Mouse (Mus musculus): Measurements from ENCODE around the gene Selenof.
A peak's percentile ranks its signal among the peaks of the same experiment; 100 is the strongest.
"Not testable (repeated sequence)": the region's sequence is repeated elsewhere in the genome, so short reads cannot be mapped to it uniquely, and the experiment has no call there.

Selenof gene

DNA sequence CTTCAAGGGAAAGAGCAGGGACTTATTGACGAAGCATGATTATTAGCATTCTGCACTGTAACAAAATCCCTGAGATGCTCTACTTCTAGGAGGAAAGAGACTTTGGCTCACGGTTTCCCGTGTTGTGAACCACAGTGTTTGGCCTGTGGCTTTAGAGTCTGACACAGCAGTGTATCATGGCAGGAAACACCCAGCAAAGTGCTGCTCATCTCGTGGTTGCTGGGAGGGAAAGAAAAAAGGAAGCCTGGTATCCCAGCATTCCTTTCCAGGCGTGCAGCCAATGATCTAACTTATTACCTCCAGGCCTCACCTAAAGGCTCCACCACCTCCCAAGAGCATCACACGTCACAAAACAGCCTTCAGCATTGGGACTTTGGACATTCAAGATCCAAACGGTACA lies 32.7 kb downstream of the Selenof start:
- no peak for DNase-seq (ENCODE audit: low spot score)

DNA sequence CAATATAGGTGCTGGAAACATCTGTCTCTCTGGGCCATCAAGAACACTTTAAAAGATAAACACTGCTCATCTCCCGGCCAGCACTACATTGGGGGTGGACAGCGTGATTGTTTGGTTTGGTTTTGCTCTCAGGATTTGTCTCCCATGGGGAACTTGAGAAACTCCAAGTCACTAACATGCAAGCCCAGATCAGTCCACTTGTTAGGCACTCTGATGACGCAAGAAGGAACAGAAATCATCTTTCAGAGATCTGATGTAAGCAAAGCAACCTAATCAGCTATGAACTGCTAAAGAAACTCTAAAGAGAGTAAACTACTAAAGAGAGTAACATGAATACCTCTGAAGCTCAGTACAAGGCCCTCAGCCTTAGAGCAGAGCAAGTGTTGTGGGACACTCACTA lies 33.5 kb downstream of the Selenof start:
- DNase-seq (ENCODE audit: low spot score), result no peak

DNA sequence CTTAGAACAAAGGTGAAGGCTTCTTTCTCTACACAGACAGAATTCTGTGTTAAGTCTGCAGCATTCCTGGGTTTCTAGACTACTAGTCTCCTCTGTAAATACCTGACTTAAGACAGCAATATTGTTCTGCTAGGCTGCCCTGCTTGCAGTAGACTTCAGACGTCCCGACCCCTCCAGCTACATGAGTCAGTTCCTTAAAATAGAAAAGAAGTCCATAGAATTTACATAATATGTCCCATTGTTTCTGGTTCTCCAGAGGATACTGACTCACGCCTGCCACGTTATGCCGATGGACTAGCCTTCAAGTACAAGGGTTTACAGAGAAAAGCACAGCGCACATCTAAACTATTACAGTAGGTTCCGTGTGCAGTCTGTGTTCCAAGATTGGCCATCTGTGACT lies 34.1 kb downstream of the Selenof start:
- DNase-seq (ENCODE audit: low spot score), result no peak

DNA sequence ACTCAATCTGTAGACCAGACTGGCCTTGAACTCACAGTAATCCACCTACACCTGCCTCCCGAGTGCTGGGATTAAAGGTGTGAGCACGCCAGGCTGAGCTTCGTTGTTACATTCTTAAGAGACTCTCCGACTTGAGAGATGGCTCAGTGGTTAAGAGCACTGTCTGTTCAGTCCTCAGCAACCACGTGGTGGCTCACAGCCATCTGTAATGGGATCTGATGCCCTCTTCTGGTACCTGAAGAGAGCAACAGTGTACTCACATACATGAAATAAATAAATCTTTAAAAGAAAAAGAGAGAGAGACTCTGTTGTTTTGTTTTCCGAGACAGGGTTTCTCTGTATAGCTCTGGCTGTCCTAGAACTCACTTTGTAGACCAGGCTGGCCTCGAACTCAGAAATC lies 35.7 kb downstream of the Selenof start:
- not testable (repeated sequence) for DNase-seq (ENCODE audit: low spot score)

DNA sequence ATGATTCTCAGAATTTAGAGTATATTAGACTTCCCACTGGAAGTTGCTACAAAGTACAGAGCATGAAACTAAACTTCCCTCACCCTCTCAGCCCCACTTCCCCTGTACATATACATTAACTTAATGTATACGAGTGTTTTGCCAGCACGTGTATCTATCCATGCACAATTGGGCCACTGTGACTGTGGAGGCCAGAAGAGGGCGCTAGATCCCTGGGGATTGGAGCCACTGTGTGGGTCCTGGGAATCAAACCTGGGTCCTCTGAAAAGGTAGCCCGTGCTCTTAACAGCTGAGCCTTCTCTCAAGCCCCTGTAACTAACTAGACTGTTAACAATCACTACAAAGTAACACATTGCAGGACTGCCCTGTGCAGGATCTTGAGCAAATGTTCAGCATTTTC lies 36.3 kb downstream of the Selenof start:
- DNase-seq (ENCODE audit: low spot score), result no peak

DNA sequence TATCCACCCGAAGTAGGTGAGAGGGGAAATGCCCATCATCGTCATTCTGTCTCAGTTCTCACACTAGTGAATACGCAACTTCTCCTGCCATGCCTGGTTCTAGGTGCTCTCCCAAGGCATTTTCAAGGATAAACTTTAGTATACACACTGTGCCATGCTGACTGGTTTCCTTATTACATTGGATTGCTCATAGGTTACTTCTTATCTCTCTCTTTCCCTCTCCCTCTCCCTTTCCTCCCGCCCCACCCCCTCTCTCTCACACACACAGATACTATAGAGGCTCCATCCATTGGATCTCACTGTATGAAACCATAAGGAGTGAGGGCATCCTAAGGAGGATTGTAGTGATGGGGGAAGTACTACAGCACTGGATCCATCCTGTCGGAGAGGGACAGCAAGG lies 38.0 kb downstream of the Selenof start:
- DNase-seq (ENCODE audit: low spot score), result no peak

DNA sequence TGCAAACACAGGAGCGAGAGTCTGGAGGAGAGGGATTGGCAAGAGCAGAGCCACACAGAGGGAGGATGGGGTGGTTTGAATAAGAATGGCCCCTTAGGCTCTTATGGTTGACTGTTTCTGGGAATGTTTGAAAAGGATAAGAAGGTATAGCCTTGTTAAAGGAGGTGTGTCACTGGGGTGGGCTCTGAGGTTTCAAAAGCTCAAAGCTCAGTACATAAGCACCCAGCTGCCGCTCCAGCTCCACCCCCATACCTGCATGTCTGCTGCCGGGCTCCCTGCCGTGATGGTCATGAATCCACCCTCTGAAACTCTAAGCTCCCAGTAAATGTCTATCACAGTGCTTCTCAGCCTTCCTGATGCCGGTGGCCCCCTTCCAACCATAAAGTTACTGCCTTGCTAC lies 40.7 kb downstream of the Selenof start:
- no peak for DNase-seq (ENCODE audit: low spot score)

DNA sequence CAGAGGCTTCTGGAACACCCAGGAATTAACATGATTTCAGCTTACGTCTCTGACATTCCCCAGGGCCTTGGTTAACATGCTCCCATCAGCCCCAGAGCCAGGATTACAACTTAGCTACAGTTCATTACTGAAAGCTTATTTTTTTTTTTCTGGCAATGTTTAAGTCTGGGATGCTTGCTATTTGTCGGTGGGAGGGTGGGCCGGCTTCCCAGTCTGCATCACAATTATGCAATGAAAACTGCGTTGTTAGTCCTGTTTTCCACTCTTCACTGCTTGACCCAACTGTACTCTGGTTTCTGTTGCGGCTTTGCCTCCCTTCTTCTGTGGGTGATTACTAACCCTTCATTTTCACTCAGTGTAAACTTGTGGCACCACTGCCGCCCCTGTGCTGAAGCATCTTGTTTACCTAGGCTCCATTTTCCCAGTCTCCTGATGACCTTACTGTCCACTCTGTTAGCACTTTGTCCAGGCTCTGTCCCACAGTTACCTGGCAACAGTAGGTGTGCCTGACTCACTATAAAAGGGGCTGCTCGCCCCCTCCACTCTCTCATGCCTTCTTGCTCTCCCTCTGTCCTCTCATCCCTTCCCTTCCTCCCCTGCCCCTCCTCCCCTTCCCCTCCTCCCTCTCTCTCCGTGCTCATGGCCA lies 41.6 kb downstream of the Selenof start:
- DNase-seq (ENCODE audit: low spot score), result no peak

DNA sequence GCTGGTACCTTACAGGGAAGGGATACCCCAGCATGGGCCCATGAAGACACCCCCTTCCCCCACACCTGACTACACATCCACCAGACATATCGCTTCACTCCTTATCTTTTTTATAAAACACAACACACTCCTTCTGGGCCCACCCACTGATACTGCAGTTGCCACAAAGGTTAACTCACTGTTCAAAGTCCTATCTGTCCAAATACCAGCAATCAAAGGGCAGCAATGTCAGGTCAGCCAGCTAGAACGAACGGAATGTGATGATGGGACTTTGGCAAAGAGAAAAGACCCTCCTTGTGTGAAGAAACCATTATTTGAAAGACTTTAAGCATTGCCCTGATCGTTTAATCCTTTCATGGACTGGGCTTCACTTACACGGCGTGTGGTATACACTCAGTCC lies 42.3 kb downstream of the Selenof start:
- DNase-seq (ENCODE audit: low spot score), result no peak

DNA sequence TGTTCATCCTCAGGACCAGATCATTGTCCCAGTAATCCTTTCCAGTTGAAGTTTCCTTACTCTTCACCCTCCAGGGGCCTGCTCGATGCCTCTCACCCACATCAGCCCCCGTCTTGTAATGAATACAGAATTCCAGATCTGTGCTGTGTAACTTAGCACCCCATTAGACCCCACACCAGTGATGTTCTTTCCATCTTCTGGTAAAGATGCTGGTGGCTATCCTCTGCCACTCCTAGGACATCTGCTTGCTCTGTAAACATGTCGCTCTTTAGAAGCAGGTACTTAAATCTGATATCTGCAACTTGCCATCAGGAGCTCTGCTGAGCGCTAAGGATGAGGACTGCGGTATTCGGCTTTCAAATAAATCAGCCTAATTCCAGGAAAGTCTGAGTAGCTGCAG lies 44.2 kb downstream of the Selenof start:
- no peak for DNase-seq (ENCODE audit: low spot score)

DNA sequence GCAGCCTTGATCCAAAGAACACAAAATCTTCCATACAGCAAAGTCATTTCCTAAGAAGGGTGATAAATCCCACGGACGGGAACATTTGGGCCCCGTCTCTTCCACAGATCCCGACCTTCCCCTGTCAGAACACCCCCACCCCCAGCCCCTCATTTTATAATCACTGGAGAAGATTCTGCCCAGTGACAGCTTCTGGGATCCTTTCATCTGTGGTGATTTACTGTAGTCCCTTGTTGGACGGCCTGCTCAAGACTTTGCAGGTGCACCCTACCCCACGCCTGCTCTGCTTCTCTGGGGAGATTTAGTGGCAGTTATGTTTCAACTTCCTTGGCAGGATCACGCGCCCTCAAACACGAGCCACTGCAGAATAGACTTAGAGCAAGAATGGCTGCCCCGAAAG lies 44.6 kb downstream of the Selenof start:
- DNase-seq (ENCODE audit: low spot score), result no peak

DNA sequence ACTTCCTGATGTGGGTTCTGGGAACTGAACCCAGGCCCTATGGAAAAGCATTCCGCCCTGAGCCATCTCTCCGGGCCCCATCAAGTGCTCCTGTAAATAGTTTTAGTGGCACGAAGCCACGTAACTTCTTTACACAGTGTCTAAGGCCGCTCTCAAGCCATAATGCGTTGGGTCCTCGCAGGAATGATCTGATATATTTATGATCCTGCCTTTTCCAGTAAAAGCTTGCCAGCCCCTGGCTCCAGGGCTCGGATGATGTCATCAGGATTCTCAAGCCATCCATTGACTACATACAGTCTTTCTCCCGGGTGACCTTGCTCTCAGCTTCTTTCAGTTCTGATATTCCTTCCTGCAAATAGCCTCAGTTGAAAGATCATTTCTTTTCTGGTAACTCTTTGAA lies 45.4 kb downstream of the Selenof start:
- no peak for DNase-seq (ENCODE audit: low spot score)

DNA sequence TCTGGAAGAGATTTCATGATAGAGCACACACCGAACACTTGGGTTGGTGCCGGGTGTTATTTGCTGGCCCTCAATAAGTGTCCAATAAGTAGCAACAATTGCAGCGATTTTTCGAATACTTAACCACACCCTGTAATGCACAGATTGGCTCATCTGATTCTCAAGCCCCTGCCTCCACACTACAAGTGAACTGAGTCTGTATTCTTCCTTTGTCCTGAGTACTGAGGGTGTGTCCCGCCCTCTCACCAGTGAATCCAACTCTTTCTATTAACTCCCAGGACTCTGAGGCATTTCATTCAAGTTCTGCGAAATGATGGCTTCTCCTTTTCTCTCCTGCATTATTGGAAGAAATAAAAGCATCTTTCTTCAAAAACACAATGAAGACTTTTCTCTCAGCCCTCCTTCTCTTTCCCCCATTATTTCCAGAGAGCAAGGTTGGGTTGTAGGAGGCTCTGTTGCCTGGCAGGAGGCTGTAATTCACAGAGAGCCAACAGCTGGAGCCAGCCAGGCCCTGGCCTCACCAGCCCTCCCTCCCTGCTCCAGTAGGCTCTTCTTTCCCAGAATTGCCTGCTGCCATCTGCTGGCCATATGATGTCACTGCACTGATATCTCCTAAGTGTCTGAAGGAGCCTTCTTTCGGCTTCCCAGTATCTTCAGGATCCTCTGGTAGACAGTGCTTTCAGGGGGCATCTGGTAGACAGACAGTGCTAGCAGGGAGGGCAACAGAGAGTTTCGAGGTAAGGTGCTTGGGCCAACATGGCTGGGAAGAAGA lies 46.7 kb downstream of the Selenof start:
- DNase-seq (ENCODE audit: low spot score), result peak; percentile 86

DNA sequence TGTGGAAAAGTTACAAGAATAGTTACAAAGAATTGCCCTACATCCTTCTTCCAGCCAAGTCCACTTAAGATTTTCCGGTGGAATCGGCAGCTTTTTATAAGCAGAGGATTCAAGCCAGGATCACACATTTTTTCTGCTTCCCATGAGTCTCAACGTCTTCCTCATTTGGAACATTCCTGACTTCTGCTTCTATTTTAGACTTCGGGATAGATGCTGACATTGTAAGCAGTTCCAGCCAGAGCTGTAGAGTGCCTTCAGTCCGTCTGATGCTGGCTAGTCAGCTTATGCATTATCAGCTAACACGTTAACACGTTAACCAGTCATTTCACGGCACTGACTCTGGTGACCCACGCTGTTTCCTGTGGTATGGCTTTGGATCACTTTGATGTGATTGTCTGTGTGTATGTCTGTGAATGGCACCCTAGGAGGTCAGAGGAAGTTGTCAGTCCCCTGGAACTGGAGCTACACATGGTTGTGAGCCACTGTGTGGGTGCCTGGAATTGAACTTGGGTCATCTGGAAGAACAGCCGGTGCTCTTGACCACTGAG lies 47.6 kb downstream of the Selenof start:
- no peak for DNase-seq (ENCODE audit: low spot score)

DNA sequence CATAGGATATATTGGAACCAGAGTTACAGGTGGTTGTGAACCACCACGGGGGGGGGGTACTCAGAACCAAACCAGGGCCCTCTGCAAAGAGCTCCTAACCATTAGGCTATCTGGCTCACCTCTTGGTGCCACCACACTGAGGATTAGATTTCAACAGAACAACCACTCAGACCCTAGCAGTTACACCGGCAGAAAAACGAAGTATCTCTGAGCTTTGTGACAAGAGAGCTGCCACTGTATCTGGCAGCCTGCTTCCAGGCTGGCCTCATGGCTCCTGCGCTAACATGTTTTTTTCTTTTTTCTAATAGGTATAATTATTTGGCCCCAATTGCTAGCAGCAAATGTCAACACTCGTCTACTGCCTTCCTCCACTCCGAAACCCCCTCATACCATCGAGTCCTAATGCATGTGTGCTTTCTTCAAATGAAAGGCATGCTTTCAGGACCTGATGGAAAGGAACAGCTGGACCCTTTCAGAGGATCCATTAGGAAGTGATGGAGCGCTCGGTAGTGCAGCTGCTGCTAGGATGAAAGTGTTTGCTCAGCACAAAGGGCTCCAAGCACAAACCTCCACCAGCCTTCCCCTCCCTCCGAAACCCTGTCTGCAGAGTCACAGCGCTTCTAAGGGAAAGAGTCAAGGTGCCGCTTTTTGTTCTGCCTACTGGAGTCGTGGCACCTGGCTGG lies 53.0 kb downstream of the Selenof start:
- DNase-seq (ENCODE audit: low spot score), result no peak

DNA sequence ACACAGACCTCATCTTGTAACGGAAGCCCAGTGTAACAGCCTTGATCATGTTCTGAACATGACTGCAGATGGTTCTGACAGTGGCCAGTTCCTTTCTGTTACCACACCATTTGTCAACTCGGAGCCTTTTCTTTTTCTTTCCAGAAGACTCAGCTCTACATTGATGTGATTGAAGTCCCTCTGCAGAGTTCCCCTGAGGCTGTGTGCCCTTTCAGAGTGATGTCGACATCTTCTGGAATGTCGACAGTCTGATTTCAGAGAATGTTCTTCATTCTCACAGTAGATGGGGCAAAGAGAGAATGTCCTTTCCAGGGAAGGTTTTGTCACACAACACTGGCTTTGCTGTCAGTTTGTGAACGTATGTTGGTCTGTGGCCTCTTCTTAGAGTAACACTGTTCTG lies 55.6 kb downstream of the Selenof start:
- no peak for DNase-seq (ENCODE audit: low spot score)

DNA sequence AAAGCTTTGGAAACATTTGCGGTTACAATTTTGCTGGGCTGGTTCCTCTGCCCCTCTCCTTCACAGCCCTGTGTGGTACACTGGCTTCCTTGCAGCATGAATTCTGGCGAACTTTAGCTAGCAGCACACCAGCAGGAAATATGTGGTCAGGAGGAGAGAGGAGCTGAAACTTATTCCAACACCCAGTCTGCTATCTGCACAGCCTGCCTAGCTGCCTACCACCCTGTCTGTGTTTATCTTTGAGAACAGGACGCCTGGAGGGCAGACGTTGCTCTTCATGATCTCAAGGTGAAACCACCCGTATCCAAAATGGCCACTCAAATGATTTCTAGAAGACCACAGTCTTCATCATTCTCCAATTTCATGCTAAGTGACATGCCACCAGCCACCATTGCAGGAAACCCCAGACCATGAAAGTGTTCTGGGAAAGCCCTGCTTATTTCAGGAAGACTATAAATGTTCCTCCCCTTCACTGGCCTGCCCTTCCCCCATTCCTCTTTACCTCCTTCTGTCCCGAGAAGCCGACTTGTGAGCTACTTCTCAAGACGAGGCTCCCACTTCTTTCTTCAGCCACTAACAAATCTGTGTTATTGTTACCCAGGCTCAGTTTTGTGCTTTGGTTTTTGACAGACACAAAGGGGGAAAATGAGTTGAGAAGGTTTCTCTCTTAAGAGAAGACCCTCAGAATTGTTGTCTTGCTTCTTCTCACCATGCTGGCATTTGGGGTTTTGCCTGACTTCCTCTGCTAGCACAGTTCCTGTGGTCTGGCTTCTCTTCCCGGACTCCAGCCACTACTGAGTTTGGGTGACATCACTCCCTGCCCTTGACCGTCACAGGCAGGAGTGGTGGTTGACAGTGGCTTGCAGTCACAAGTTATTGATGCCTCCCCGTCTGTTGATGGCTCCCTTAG lies 58.2 kb downstream of the Selenof start:
- no peak for DNase-seq (ENCODE audit: low spot score)

DNA sequence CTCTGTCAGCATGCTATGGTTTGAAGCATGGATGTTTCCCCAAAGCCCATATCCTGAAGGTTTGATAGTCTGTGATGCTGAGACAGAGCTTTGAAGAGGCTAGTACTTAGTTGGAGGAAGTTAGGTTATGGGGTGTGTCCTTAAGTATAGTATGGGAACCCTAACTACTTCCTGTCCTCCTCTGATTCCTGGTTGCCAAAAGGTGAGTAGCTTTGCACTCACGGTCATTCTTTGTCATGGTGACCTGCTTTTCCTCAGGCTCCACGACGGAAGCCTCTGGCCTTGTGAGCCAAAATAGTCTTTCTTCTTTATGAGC lies 58.8 kb downstream of the Selenof start:
- no peak for DNase-seq (ENCODE audit: low spot score)

DNA sequence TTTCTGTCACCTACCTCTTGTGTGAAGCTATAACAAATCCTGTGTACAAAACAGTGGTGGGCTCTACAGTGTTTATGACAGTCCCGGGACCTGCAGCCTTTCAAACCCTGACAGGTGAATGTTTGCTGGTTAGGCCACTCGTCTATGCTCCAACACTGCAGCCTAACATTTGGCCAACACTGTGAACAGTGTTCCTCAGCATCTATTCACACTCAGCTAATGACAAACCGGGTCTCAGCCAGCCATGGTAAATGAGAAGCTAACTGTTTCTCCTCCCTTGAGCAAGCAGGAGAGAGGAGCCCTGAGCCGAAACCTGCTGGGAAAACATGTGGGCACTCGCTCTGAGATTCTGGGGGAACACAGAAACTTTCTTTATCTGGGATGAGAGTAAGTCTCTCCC lies 65.1 kb downstream of the Selenof start:
- DNase-seq (ENCODE audit: low spot score), result no peak

DNA sequence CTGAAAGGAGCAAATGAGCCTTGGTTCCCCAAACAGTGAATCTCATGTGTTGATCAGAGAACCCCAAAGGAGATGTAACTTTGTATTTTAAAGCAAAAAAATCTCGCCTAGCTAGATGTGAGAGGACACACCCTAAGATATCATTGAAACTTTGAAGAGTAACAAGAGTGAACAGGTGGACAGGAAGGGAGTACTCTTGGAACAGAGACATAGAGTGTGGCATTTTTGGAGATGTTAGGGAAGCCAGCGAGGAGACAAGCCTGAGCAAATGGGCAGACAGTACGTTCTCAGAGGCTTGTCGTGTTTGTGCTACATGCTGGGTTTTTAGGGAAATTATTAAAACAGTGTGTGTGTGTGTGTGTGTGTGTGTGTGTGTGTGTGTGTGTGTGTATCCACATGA lies 68.0 kb downstream of the Selenof start:
- no peak for DNase-seq (ENCODE audit: low spot score)

DNA sequence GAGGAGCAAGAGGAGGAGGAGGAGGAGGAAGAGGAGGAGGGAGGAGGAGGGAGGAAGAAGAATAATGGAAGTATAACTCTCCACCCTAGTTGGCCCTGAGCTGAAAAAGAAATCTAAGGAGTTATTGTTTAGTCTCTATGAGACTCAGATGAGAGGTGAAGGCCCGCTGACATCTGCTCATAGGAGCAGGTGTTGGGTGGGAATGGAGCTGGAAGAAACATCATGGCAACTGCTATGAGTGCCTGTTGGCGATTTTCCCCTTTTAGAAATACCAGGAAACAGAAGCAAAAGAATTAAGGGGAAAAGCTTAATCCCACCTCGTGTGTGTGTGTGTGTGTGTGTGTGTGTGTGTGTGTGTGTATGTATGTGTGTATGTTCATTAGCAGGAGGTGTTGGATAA lies 69.3 kb downstream of the Selenof start:
- DNase-seq (ENCODE audit: low spot score), result no peak

DNA sequence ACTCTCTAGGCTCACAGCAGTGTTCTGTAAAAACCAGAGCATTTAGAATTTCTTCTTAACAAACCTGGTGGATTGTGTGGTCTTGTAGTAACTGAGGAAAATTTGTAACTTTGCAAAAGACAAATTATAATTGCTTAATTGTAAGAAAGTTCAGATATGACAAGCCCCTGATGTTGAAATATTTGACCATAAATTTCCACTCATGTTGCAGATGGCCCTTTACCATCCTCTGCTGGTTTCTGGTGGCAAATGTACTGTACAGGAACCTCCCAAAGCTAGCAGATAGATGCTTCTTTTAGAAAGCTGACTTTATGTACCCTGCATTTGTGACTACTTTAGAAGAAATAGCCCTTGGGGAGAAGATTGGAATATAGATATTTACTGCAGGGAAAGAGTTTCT lies 69.9 kb downstream of the Selenof start:
- no peak for DNase-seq (ENCODE audit: low spot score)
